Mouse (Mus musculus): ENCODE data around the gene Lmntd2. TPM values are rescaled to one million over a fixed set of nuclear protein-coding genes. Genes with fewer than 3 reads are reported as not detected.
A peak's percentile ranks its signal among the peaks of the same experiment; 100 is the strongest.

Lmntd2 gene
- total and polyA plus RNA-seq, 2 experiments from 2014 or later = 0.33 to 0.62 TPM

- TF ChIP-seq CTCF (IDR thresholded peaks at IDR 0.05; ENCODE audit: low read depth) = no peak
- H3K27ac ChIP-seq (ENCODE audit: low read depth, low read length) = peak overlapping the region; percentile 95; the same call in 1 of the 2 replicates
- H3K9me3 ChIP-seq (ENCODE audit: low read length) = no peaks in the 10 kb centered on the region
- 0 out of 2 replicates have a peak, but pooled peaks cover 3% of the 10 kb centered on the region for H3K4me1 ChIP-seq (ENCODE audit: insufficient read depth)
- no peaks in the 10 kb centered on the region for H3K36me3 ChIP-seq (ENCODE audit: insufficient read depth)
- H3K4me2 ChIP-seq (ENCODE audit: low read depth) = peak overlapping the region; percentile 72
- DNase-seq (no peak), ATAC-seq (no peak)
- 87% methylated on average over 5 of the region's 5 CpGs for WGBS
- H3K9ac ChIP-seq = peak overlapping the region; percentile 73
- peak overlapping the region; percentile 58 for H3K4me3 ChIP-seq (ENCODE audit: low read depth, low read length)
- H3K27me3 ChIP-seq (ENCODE audit: insufficient read depth, low read length) = no peaks in the 10 kb centered on the region
These were observed 40.5 kb downstream of the Lmntd2 start for GRCm38 (mm10) chr7:141173323-141173850.

- 0 out of 2 replicates have a peak, but pooled peaks have one; percentile 3 for TF ChIP-seq CTCF (IDR thresholded peaks at IDR 0.05; ENCODE audit: low read depth)
- 2% methylated on average over 55 of the region's 55 CpGs for WGBS
These were observed 41.5 kb downstream of the Lmntd2 start, which contains the start of gene Rnh1 for GRCm38 (mm10) chr7:141172116-141173006. Gene Rnh1 (minus strand): TSS chr7:141172857.

GRCm38 (mm10) chr7:141169866-141170265 lies 44.0 kb downstream of the Lmntd2 start:
- Histone ChIP-seq H3K27ac (ENCODE audit: low read depth, low read length) (no peak overlapping the region), H3K9me3 (ENCODE audit: low read length) (no peaks in the 10 kb centered on the region), H3K4me1 (ENCODE audit: insufficient read depth) (peaks cover 8% of the 10 kb centered on the region; the same call in 1 of the 2 replicates), H3K36me3 (ENCODE audit: insufficient read depth) (no peaks in the 10 kb centered on the region), H3K4me2 (ENCODE audit: low read depth) (no peak overlapping the region), H3K27me3 (ENCODE audit: insufficient read depth, low read length) (no peaks in the 10 kb centered on the region), H3K4me3 (ENCODE audit: low read depth, low read length) (no peak overlapping the region), H3K9ac (no peak overlapping the region)
- DNase-seq (no peak), ATAC-seq (no peak)
- no peak for TF ChIP-seq CTCF (IDR thresholded peaks at IDR 0.05; ENCODE audit: low read depth)

More at GRCm38 (mm10) chr7:141172116-141173006, 41.5 kb downstream of the Lmntd2 start, which contains the start of gene Rnh1:
- Histone ChIP-seq H3K4me2 (ENCODE audit: low read depth) (peak within 1 kb of the TSS; percentile 72), H3K27ac (ENCODE audit: low read depth, low read length) (peak within 1 kb of the TSS; percentile 95), H3K4me1 (ENCODE audit: insufficient read depth) (peaks cover 8% of the 10 kb centered on the region; the same call in 1 of the 2 replicates), H3K9ac (peak within 1 kb of the TSS; percentile 73), H3K27me3 (ENCODE audit: insufficient read depth, low read length) (no peaks in the 10 kb centered on the region), H3K9me3 (ENCODE audit: low read length) (no peaks in the 10 kb centered on the region), H3K4me3 (ENCODE audit: low read depth, low read length) (peak within 1 kb of the TSS; percentile 58), H3K36me3 (ENCODE audit: insufficient read depth) (no peaks in the 10 kb centered on the region)
- ATAC-seq (peak; percentile 99), DNase-seq (peak; percentile 98)

- ATAC-seq (no peak), DNase-seq (no peak)
- no peak overlapping the region for H3K27ac ChIP-seq (ENCODE audit: low read depth, low read length)
- H3K9ac ChIP-seq = no peak overlapping the region
- peaks cover 8% of the 10 kb centered on the region; the same call in 1 of the 2 replicates for H3K4me1 ChIP-seq (ENCODE audit: insufficient read depth)
- H3K4me3 ChIP-seq (ENCODE audit: low read depth, low read length) = no peak overlapping the region
- no peak overlapping the region for H3K4me2 ChIP-seq (ENCODE audit: low read depth)
- no peaks in the 10 kb centered on the region for H3K36me3 ChIP-seq (ENCODE audit: insufficient read depth)
- TF ChIP-seq CTCF (IDR thresholded peaks at IDR 0.05; ENCODE audit: low read depth) = no peak
- WGBS = 34% methylated on average over 1 of the region's 1 CpGs
- no peaks in the 10 kb centered on the region for H3K9me3 ChIP-seq (ENCODE audit: low read length)
- H3K27me3 ChIP-seq (ENCODE audit: insufficient read depth, low read length) = no peaks in the 10 kb centered on the region
These were observed 44.6 kb downstream of the Lmntd2 start for GRCm38 (mm10) chr7:141169300-141169699.

GRCm38 (mm10) chr7:141168518-141168953 lies 45.3 kb downstream of the Lmntd2 start:
- 6% methylated on average over 22 of the region's 22 CpGs for WGBS
- no peak for TF ChIP-seq CTCF (IDR thresholded peaks at IDR 0.05; ENCODE audit: low read depth)
- DNase-seq (no peak), ATAC-seq (no peak)
- peaks cover 8% of the 10 kb centered on the region; the same call in 1 of the 2 replicates for H3K4me1 ChIP-seq (ENCODE audit: insufficient read depth)
- H3K27ac ChIP-seq (ENCODE audit: low read depth, low read length) = peak overlapping the region; percentile 4; the same call in 1 of the 2 replicates
- H3K27me3 ChIP-seq (ENCODE audit: insufficient read depth, low read length) = no peaks in the 10 kb centered on the region
- H3K9ac ChIP-seq = peak overlapping the region; percentile 37; the same call in 1 of the 2 replicates
- peak overlapping the region; percentile 57 for H3K4me2 ChIP-seq (ENCODE audit: low read depth)
- H3K4me3 ChIP-seq (ENCODE audit: low read depth, low read length) = peak overlapping the region; percentile 31
- 0 out of 2 replicates have a peak, but pooled peaks cover 3% of the 10 kb centered on the region for H3K36me3 ChIP-seq (ENCODE audit: insufficient read depth)
- H3K9me3 ChIP-seq (ENCODE audit: low read length) = no peaks in the 10 kb centered on the region

GRCm38 (mm10) chr7:141167901-141168517 lies 45.9 kb downstream of the Lmntd2 start:
- DNase-seq = peak; percentile 11
- peaks cover 6% of the 10 kb centered on the region for H3K36me3 ChIP-seq (ENCODE audit: insufficient read depth)
- H3K4me1 ChIP-seq (ENCODE audit: insufficient read depth) = peaks cover 8% of the 10 kb centered on the region; the same call in 1 of the 2 replicates
- WGBS = 24% methylated on average over 7 of the region's 7 CpGs
- no peaks in the 10 kb centered on the region for H3K27me3 ChIP-seq (ENCODE audit: insufficient read depth, low read length)
- H3K9ac ChIP-seq = peak overlapping the region; percentile 37; the same call in 1 of the 2 replicates
- H3K27ac ChIP-seq (ENCODE audit: low read depth, low read length) = peak overlapping the region; percentile 4; the same call in 1 of the 2 replicates
- peak overlapping the region; percentile 57 for H3K4me2 ChIP-seq (ENCODE audit: low read depth)
- no peak for TF ChIP-seq CTCF (IDR thresholded peaks at IDR 0.05; ENCODE audit: low read depth)
- no peak for ATAC-seq
- H3K4me3 ChIP-seq (ENCODE audit: low read depth, low read length) = peak overlapping the region; percentile 31
- H3K9me3 ChIP-seq (ENCODE audit: low read length) = no peaks in the 10 kb centered on the region
